ENCODE assay signal across 9 mouse cellular contexts in genomic region chr19:29334068-29334745, GRCm38 (mm10). TPM values are rescaled to one million over a fixed set of nuclear protein-coding genes. Genes with fewer than 3 reads are reported as not detected.
DNase-seq lines count a peak whose midpoint lies in the region; ATAC-seq lines count a peak whose summit lies in the region.
"Had no signal": no experiment of that assay in that cellular context is flagged by ENCODE, and none has a peak within 500 bp of the region (broad histone marks: within the 10 kb centered on the region; RNA-seq: fewer than 3 reads in every experiment).

Gene Rln1 (minus strand): TSS chr19:29334670.

- H3K4me3 ChIP-seq in stomach, embryonic 15.5 days (replicated peaks) = peak within 1 kb of the TSS; percentile 40

- 0 out of 2 replicates have a peak, but pooled peaks cover 6% of the 10 kb centered on the region for H3K4me1 ChIP-seq in stomach, embryonic 15.5 days

- H3K27ac ChIP-seq in stomach, embryonic 15.5 days = no peak within 1 kb of the TSS

- ATAC-seq in stomach, embryonic 15.5 days (ENCODE audit: insufficient read depth, low FRiP score, low read depth) = peak; percentile 43; the same call in 1 of the 2 replicates
- ATAC-seq in erythroid progenitor cell, adult 5-6 weeks (replicated peaks; ENCODE audit: low FRiP score, poor library complexity, severe bottlenecking) = no peak

- H3K9me3 ChIP-seq in stomach, embryonic 15.5 days = no peaks in the 10 kb centered on the region

- H3K36me3 ChIP-seq in stomach, embryonic 15.5 days = no peaks in the 10 kb centered on the region

- H3K9ac ChIP-seq in stomach, embryonic 15.5 days = peak within 1 kb of the TSS; percentile 40; the same call in 1 of the 2 replicates

- H3K4me2 ChIP-seq in stomach, embryonic 15.5 days = peak within 1 kb of the TSS; percentile 81

- WGBS in stomach, embryonic 15.5 days = 3% methylated on average over 23 of the region's 23 CpGs

- H3K27me3 ChIP-seq in stomach, embryonic 15.5 days (replicated peaks) = no peaks in the 10 kb centered on the region

- DNase-seq in ovary, postnatal 10 days (ENCODE audit: low spot score) = peak; percentile 10
- no peak for DNase-seq in ovary, adult 18-20 months (ENCODE audit: low spot score)
- DNase-seq in cerebellum, adult 9-11 months = peak; percentile 25
- DNase-seq in frontal cortex, postnatal 36 days (ENCODE audit: low spot score in 2 of 2) = peak; percentile 17 to 21
- DNase-seq in kidney, adult 8-10 months = peak; percentile 28 to 38
- peak; percentile 71 for DNase-seq in mesoderm, embryonic 11.5 days (ENCODE audit: low read depth, low spot score)

RNA-seq across cellular contexts. Expression of gene Rln1, which starts in this region (rescaled TPM):
- polyA plus RNA-seq in stomach, embryonic 15.5 days (2015; fragmentation: Nextera tagmentation; extraction: Ambion mirVana) = 0.13 and 0.32 TPM in 2 replicates
- total RNA-seq in erythroid progenitor cell, adult 5-6 weeks (2015; ENCODE audit: low replicate concordance) = not detected in 2 replicates
- total RNA-seq in erythroid progenitor cell, adult 5-6 weeks (2017; ENCODE audit: low replicate concordance) = not detected in 2 replicates
- total RNA-seq: common myeloid progenitor, adult 5-6 weeks had no signal

Comparison
In these comparisons a context has a peak if more than half of its experiments do, and no peak if none do; other contexts are left out.
1. Peak in ATAC-seq, H3K4me3 ChIP-seq, H3K9ac ChIP-seq and H3K4me2 ChIP-seq in stomach, embryonic 15.5 days; RNA of the gene not detected or under 1 TPM.